Mouse (Mus musculus) splenic B cell, adult 2 months (primary cell): ENCODE results near the gene Stag1.

Source experiments
- DNase-seq: peaks from one replicate; pipeline ENCODE4 v3.0.0-alpha.2; 2011; ENCODE audit warnings: low read depth, low spot score
- H3K27me3 ChIP-seq: 2 replicates; pipeline ENCODE4 v1.6.1; 2012; ENCODE audit warnings: mild to moderate bottlenecking, low read length, moderate library complexity, mixed read lengths; ENCODE audit not compliant: control insufficient read depth, poor library complexity, insufficient read depth, severe bottlenecking
- H3K36me3 ChIP-seq: 2 replicates; pipeline ENCODE4 v1.6.1; 2012; ENCODE audit warnings: mild to moderate bottlenecking, low read length, moderate library complexity, mixed read lengths; ENCODE audit not compliant: control insufficient read depth, poor library complexity, insufficient read depth, severe bottlenecking

The Stag1 gene

DNA sequence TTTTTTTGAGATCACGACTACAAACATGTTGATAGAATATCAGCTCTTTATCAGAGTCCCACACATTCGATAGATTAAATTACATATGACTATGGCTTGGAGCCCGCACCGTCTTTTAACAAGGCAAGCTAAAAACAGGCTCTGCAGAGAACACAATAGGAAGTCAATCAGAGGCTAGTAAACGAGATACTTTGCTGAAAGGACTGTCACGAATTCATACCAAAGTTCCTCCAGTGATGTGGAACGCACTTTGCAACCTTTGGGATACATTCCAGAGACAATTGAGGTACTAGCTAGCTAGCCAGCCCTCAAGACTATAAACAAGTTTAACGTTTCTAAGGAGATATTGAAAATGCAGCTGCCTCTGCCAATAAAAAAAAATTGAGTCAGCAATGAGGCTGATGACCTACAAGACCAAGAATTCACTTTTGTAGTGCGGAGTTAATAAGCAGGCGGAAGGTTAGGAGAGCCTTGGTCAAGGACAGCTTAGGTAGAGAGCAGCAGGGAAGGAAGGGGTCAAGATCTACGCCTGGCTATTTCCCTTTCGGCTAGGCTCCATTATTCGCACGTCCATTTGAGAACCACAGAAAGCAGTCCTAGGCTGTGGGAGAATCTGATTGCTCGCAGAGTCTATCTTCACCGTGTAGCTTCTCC is 44.7 kb downstream of the Stag1 start:
- no peak for DNase-seq
- H3K36me3 ChIP-seq: no peaks in the 10 kb centered on the region
- H3K27me3 ChIP-seq: no peaks in the 10 kb centered on the region

DNA sequence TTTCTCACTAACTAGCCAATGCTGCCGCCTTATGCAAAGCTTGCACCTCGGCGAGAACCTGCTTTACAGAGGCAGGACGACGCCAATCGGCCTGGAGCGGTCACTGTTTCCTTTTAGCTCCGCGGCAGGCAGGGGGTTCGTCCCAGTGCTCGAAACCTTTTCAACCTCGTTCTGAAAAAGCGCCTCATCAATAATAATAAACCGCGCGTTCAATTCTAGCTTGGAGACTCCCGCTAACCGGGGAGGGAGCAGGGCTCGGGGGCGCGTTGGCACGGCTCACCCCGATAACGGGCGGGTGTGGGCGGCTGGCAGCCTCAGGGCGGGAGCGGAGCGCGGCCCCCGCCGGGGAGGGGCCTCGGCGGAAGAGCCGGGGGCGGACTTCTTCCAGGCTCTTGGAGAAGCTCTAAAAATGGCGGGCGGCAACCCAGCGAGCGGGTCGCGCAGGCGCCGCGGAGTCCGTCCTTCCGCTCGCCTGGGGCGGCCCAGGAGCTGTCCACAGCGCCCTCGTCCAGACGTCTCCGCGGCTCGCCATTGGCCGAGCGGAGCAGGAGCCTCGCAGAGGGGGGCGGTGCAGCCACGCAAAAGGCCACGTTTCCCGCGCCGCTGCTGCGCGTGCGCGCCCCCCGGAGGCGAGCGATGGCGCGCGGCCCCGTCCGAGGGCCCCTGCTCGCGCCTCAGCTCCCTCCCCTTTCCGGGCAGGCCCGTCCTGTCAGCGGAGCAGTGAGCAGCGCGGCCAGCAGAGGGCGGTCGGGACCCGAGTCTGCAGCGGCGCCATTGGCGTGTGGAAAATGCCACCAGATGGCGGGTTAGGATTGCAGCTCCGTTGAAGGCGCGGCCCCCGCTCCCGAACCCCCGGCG is 45.5 kb downstream of the Stag1 start:
- DNase-seq: peak; percentile 99
- H3K27me3 ChIP-seq: no peaks in the 10 kb centered on the region
- no peaks in the 10 kb centered on the region for H3K36me3 ChIP-seq

DNA sequence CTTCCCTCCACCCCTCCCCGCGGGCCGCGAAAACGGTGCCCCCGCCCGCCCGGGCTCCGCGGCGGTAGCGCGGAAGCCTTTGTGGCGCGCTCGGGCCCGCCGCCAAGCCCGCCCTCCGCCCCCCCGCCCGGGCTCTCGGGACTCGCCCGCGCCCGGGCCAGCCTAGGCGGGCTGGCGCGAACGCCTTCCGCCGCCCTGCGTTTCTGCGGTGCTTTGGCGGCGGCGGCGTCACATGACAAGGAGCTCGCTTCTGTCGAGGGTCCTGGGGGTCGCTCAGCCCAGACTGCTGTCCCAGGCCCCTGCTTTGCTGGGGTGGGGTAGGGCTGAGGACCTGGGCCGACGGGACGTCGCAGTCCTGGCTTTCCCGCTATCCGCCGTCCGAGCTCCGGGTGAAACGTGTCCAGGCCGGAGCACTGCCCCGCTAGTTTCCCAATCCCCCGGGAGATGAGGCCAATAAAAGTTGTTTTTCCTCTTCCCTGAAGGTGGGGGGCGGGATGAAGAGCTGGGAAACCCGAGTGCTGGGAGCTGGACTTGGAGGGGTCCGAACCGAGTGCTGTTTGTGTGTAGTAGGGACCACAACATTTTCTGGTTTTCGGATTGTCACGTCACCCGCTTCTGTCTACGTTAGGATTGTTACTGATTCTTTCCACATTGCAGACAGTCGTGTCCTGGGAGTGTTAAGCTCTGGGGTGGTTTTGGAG is 46.6 kb downstream of the Stag1 start:
- peak; percentile 61 for DNase-seq
- no peaks in the 10 kb centered on the region for H3K27me3 ChIP-seq
- no peaks in the 10 kb centered on the region for H3K36me3 ChIP-seq

DNA sequence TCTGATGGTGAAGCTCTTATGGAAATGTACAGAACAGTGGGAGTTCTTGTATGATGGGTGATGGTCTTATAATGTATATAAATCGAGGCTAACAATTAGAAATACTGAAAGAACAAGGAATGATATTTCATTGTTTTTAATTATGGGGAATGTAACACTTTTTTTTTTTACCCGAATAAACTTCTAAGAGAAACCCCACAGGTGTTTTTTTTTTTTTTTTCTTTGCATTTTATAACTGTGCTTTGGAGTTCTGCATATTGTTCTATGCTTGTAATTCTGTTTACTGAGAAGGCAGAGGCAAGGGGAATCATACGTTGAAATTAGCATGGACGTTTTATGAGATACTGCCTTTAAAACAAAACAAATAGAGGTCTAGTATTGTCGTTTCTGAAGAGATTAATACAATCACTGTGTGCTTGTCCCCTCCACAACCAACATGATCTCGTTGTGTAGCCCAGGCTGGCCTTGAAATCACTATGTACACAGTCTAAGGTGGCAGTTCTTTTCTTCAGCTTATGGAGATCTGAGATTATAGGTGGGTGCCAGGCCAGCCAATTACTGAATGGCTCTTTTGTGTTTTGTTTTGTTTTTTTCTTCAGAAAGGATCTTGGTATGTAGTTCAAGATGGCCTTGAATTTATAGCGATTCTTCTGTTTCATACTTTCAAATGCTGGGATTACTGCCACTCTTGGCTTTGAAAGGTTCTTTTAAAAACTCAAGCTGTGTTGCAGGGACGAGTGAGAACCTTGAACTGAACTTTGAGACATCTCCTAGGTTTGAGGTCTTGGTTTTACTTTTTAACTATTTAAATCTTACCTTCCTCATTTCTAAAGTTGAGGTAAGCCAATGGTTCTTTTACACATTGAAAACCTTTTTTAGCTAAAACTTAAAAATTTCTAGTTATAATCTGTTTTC is 47.7 kb downstream of the Stag1 start:
- H3K27me3 ChIP-seq: no peaks in the 10 kb centered on the region
- no peak for DNase-seq
- H3K36me3 ChIP-seq: no peaks in the 10 kb centered on the region

DNA sequence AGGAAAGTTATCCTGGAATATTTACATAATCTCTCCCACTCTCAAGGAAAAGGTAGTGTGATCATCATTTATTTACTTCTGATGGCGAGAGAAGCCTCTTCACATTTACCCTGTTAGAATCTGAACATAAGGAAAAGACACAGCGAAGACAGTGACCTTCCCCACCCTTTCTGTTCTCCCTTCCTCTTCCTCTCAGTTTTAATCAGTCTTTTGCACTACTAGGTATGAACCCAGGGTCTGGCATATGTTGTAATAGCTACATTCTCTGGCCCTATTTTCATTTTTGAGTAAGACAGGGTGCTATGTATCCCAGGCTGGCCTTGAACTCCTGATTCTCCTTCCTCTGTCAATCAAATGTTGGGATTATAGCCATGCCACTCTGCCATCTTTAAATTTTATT is 48.7 kb downstream of the Stag1 start:
- Histone ChIP-seq H3K27me3 (no peaks in the 10 kb centered on the region), H3K36me3 (no peaks in the 10 kb centered on the region)
- no peak for DNase-seq

DNA sequence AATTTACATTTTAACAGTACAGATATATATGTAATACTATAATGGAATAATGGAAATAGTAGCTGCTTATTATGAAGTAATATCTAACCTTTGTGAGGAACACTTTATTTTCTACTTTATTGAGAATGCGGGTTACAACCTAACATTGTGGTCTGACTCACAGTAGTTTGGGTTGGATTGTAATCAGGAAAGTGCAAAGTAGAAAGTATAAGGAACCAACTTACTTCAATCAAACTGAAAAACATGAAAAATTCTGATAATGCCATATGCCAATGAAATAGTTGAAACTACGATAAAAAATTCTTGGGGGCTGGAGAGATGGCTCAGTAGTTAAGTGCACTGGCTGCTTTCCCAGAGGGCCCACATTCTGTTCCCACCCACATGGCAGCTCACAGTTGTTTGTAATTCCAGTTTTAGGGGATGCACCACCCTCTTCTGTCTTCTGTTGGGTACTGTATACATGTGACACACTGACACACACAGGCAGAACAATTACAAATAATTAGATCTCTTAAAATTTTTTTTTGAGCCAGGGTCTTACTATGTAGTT is 50.3 kb downstream of the Stag1 start:
- no peak for DNase-seq
- no peaks in the 10 kb centered on the region for H3K36me3 ChIP-seq
- no peaks in the 10 kb centered on the region for H3K27me3 ChIP-seq

DNA sequence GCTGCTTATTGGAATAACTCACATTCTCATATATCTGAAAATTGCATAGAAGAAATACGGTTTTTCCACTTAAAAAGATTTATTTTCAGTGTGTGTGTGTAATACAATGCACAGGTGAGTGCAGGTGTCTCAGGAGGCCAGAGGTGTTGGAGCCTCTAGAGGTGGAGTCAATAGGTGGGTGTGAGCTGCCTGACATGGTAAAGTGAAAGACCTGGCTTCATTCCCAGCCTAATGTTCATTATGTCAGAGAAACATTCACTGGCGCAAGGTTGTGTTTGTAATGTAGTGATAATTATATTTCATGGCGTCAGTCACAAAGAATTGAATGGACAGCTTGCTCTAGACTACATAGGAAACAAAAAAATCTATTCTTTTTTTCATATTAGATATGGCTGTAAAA is 56.5 kb downstream of the Stag1 start:
- H3K36me3 ChIP-seq: no peaks in the 10 kb centered on the region
- no peak for DNase-seq
- no peaks in the 10 kb centered on the region for H3K27me3 ChIP-seq

DNA sequence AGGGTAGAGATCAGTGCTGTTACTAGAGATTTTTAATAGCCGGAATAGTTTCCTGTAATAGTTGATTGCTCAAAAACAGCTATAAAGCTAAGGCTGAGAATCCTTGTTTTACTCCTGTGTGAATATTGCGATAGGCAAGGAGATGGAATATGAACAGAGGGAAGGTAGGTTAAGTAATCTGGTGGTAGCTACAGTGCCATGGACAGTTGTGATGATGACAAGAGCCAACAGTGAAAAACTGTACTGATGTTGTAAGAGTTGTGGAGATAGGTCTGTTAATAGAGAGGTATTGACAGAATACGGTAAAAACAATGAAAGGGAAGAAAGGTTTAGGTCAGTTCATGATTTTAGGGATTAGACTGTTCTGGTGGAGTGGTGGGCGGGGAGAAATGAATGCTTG is 58.5 kb downstream of the Stag1 start:
- Histone ChIP-seq H3K36me3 (peaks cover under 1% of the 10 kb centered on the region; the same call in 1 of the 2 replicates), H3K27me3 (no peaks in the 10 kb centered on the region)
- no peak for DNase-seq

DNA sequence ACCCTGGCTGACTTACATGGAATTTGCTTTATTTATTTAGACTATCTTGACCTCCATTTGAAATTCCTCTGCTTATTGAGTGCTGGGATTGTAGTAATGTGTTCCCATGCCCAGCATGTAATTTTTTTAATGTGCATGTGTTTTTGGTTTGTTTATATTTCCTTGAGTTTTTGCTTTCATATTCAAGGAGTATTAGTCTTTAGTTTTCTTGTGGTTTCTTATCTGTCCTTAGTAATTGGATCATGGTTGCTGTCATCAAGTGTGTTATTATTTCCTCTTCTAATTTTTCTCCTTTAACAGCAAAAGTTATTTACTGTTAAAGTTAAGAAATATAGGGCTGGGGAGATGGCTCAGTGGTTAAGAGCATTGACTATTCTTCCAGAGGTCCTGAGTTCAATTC is 63.0 kb downstream of the Stag1 start:
- peaks cover 2% of the 10 kb centered on the region; the same call in 1 of the 2 replicates for H3K36me3 ChIP-seq
- H3K27me3 ChIP-seq: no peaks in the 10 kb centered on the region
- no peak for DNase-seq

DNA sequence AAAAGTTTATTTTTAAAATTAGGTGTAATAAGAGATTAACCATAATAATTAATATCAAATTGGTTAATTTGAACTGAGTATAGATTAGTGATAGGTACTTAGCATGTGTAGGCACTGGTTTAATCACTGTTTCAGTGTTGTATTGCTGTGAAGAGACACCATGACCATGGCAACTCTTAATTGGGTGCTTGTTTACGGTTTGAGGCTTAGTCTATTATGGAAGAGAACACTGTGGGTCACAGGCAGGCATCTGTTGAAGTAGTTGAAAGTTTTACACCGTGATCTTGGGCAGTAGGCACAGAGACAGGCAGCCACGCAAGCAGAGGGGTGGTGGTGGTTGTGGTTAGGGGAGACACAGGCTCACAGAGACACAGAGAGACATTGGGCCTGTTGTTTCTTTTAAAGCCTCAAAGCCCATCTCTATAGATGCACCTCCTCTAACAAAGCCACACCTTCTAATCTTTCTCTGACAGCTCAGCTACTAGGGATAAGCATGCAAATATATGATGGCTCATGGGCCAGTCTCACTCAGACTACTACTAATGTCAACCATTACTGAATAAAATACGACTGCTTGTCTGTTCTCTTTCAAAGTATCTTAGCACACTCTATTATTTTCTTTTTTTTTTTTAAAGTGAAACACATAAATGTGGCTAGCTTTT is 66.0 kb downstream of the Stag1 start:
- H3K27me3 ChIP-seq: no peaks in the 10 kb centered on the region
- DNase-seq: no peak
- peaks cover 2% of the 10 kb centered on the region; the same call in 1 of the 2 replicates for H3K36me3 ChIP-seq

DNA sequence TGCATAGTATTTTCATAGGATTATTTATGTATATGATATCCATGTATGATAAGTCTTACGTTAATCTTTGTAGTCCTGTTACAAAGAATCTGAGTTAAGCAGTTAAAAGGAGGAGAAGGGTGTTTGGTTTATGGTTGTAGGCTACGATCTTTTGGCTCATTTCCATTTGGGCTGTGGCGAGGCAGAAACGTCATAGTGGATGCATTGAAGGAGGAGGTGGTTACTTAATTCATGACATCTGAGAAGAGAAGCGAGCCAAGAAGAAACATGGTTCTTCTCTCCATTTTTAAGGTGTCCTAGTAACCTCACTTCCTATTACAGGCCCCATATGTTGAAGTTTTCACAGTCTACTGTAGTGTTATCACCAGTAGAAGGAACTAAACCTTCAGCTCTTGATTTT is 72.6 kb downstream of the Stag1 start:
- H3K36me3 ChIP-seq: no peaks in the 10 kb centered on the region
- no peak for DNase-seq
- no peaks in the 10 kb centered on the region; the same call in 1 of the 2 replicates for H3K27me3 ChIP-seq

DNA sequence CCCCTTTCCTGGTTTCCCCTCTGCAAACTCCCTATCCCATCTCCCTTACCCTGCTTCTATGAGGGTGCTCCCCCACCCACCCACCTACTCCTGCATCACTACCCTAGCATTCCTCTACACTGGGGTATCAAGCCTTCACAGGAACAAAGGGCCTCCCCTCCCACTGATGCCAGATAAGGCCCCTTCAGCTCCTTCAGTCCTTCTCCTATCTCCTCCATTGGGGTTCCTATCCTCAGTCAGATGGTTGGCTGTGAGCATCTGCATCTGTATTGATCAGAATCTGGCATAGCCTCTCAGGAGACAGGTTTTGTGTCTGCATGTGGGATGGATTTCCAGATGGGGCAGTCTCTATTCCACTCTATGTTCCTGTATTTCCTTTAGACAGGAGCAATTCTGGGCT is 81.4 kb downstream of the Stag1 start:
- DNase-seq: no peak
- no peaks in the 10 kb centered on the region for H3K36me3 ChIP-seq
- no peaks in the 10 kb centered on the region for H3K27me3 ChIP-seq

DNA sequence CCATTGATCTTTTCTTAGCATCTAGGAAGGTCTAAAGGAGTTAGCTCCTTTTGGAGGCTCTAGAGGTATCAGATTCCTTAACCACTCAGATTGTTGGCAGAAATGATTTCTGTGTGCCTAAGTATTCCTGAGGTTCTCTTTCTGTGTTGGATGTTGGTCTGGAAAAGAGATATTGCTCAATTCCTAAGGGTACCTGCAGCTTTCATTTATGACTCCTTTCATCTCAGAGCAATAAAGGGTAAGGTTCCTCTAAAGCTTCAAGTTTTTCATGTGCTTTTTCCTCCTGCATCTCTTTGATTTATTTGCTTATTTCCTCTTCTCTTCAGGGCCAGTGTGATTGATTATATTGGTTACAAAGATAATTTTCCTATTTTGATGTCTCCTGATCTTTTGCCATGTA is 84.7 kb downstream of the Stag1 start:
- no peaks in the 10 kb centered on the region for H3K36me3 ChIP-seq
- no peaks in the 10 kb centered on the region for H3K27me3 ChIP-seq
- DNase-seq: no peak
